Mouse (Mus musculus) adrenal gland, postnatal 10 days (tissue): ENCODE measurements around the gene Cep295nl. TPM values are rescaled to one million over a fixed set of nuclear protein-coding genes. Genes with fewer than 3 reads are reported as not detected.
"Not testable (repeated sequence)": the region's sequence is repeated elsewhere in the genome, so short reads cannot be mapped to it uniquely, and the experiment has no call there.

Experiments
- DNase-seq: peaks from one replicate; pipeline ENCODE4 v3.0.0; 2021; ENCODE audit warnings: mixed read lengths
- total RNA-seq, 2 experiments: library from RNA; stranded (reverse); gene quantifications; 2 replicates each; pipeline ENCODE4 v1.2.3; 2021

Cep295nl gene
- total RNA-seq, 2 experiments from 2014 or later, result 0.60 to 1.2 TPM

- no peak for DNase-seq
These were observed 20.3 kb downstream of the Cep295nl start for GRCm38 (mm10) chr11:118321971-118322370.

- no peak for DNase-seq
These were observed 20.8 kb downstream of the Cep295nl start for GRCm38 (mm10) chr11:118321500-118321899.

- peak; percentile 57 for DNase-seq
These were observed 23.6 kb downstream of the Cep295nl start for GRCm38 (mm10) chr11:118318678-118319077.

GRCm38 (mm10) chr11:118317129-118317528 lies 25.2 kb downstream of the Cep295nl start:
- DNase-seq, result peak; percentile 63

GRCm38 (mm10) chr11:118316231-118316806 lies 26.0 kb downstream of the Cep295nl start:
- no peak for DNase-seq

GRCm38 (mm10) chr11:118312132-118312723 lies 30.1 kb downstream of the Cep295nl start:
- no peak for DNase-seq

- not testable (repeated sequence) for DNase-seq
These were observed 34.3 kb downstream of the Cep295nl start for GRCm38 (mm10) chr11:118307962-118308361.

- not testable (repeated sequence) for DNase-seq
These were observed 38.3 kb downstream of the Cep295nl start for GRCm38 (mm10) chr11:118303959-118304358.

GRCm38 (mm10) chr11:118298810-118299209 lies 43.5 kb downstream of the Cep295nl start:
- no peak for DNase-seq

GRCm38 (mm10) chr11:118297967-118298366 lies 44.3 kb downstream of the Cep295nl start:
- no peak for DNase-seq

- no peak for DNase-seq
These were observed 47.3 kb downstream of the Cep295nl start for GRCm38 (mm10) chr11:118295026-118295425.

GRCm38 (mm10) chr11:118292671-118293070 lies 49.6 kb downstream of the Cep295nl start:
- DNase-seq, result no peak

GRCm38 (mm10) chr11:118289999-118290889 lies 52.1 kb downstream of the Cep295nl start, which contains the start of gene Usp36:
Gene Usp36 (minus strand): TSS chr11:118290244.
- DNase-seq, result peak; percentile 100

- DNase-seq, result no peak
These were observed 52.7 kb downstream of the Cep295nl start for GRCm38 (mm10) chr11:118289562-118289961.

- peak; percentile 38 for DNase-seq
These were observed 53.2 kb downstream of the Cep295nl start for GRCm38 (mm10) chr11:118289037-118289511.

GRCm38 (mm10) chr11:118287573-118287972 lies 54.7 kb downstream of the Cep295nl start:
- DNase-seq, result no peak

- DNase-seq, result no peak
These were observed 55.9 kb downstream of the Cep295nl start for GRCm38 (mm10) chr11:118286434-118286833.

GRCm38 (mm10) chr11:118285791-118286190 lies 56.5 kb downstream of the Cep295nl start:
- no peak for DNase-seq
